Comparison of ENCODE assay signal across 12 mouse cellular contexts in the genomic region with DNA sequence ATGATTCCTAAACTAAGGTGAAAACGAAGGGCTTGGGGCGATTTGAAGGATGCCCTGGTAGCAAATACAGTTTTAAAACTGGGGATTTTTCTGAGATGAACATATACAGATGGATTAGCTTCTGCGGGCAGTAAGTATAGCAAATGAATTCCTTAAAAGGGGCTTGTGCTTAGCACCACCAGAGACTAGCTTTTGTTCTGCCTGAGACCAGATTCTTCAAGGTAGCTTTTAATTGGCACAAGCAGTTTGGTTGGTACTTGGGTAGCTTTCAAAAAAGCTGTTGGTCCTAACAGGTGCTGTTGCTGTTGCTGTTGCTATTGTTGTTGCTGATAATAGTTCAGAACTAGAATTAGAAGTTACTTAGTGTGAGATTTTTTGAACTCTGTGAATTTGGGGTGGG.
DNase-seq lines count a peak whose midpoint lies in the region; ATAC-seq and TF ChIP-seq lines count a peak whose summit lies in the region.
"Had no signal": no experiment of that assay in that cellular context is flagged by ENCODE, and none has a peak within 500 bp of the region (broad histone marks: within the 10 kb centered on the region; RNA-seq: fewer than 3 reads in every experiment).

No protein-coding gene starts in this region.

- no peaks in the 10 kb centered on the region for H3K27me3 ChIP-seq in heart, postnatal 0 days (ENCODE audit: control insufficient read depth, insufficient read depth, low read length)
- H3K27me3 ChIP-seq in heart, embryonic 10.5 days (ENCODE audit: insufficient read depth, poor library complexity, severe bottlenecking): no peaks in the 10 kb centered on the region
- no peaks in the 10 kb centered on the region for H3K27me3 ChIP-seq in lung, embryonic 15.5 days
- H3K27me3 ChIP-seq in forebrain, embryonic 14.5 days (replicated peaks; ENCODE audit: control insufficient read depth, insufficient read depth, low read length): no peaks in the 10 kb centered on the region
- no peaks in the 10 kb centered on the region for H3K27me3 ChIP-seq in intestine, embryonic 16.5 days (replicated peaks; ENCODE audit: control insufficient read depth, insufficient read depth, low read length)
- H3K27me3 ChIP-seq: Patski had no signal

- peak overlapping the region; percentile 44; the same call in 1 of the 2 replicates for H3K27ac ChIP-seq in heart, postnatal 0 days (ENCODE audit: low read depth)
- H3K27ac ChIP-seq in heart, embryonic 10.5 days: no peak overlapping the region
- peak overlapping the region; percentile 81 for H3K27ac ChIP-seq in lung, embryonic 15.5 days
- H3K27ac ChIP-seq in forebrain, embryonic 14.5 days (ENCODE audit: low read depth, low read length): peak overlapping the region; percentile 74; the same call in 1 of the 2 replicates
- peak overlapping the region; percentile 59 for H3K27ac ChIP-seq in intestine, embryonic 16.5 days (ENCODE audit: low read length)
- H3K27ac ChIP-seq: embryonic facial prominence, embryonic 10.5 days had no signal

- H3K9me3 ChIP-seq in heart, postnatal 0 days (replicated peaks; ENCODE audit: control insufficient read depth, low read length): no peaks in the 10 kb centered on the region
- H3K9me3 ChIP-seq in heart, embryonic 10.5 days: no peaks in the 10 kb centered on the region
- H3K9me3 ChIP-seq in lung, embryonic 15.5 days: no peaks in the 10 kb centered on the region
- H3K9me3 ChIP-seq in forebrain, embryonic 14.5 days (replicated peaks; ENCODE audit: control insufficient read depth, low read length): no peaks in the 10 kb centered on the region
- H3K9me3 ChIP-seq in intestine, embryonic 16.5 days (ENCODE audit: control insufficient read depth, low read length): no peaks in the 10 kb centered on the region
- H3K9me3 ChIP-seq: embryonic facial prominence, embryonic 10.5 days had no signal

- no peak for ATAC-seq in heart, postnatal 0 days (ENCODE audit: insufficient read depth, low read depth)
- no peak for ATAC-seq in lung, embryonic 15.5 days (ENCODE audit: borderline replicate concordance, extremely low read depth, low FRiP score, low TSS enrichment)
- no peak for ATAC-seq in forebrain, embryonic 14.5 days
- no peak for ATAC-seq in intestine, embryonic 16.5 days
- ATAC-seq: Patski had no signal

- H3K4me1 ChIP-seq in heart, postnatal 0 days (ENCODE audit: control insufficient read depth, insufficient read depth): peaks cover 37% of the 10 kb centered on the region
- H3K4me1 ChIP-seq in heart, embryonic 10.5 days: peaks cover 6% of the 10 kb centered on the region
- H3K4me1 ChIP-seq in lung, embryonic 15.5 days: peaks cover 40% of the 10 kb centered on the region
- peaks cover 55% of the 10 kb centered on the region for H3K4me1 ChIP-seq in forebrain, embryonic 14.5 days (ENCODE audit: control insufficient read depth, insufficient read depth, low read length)
- peaks cover 23% of the 10 kb centered on the region for H3K4me1 ChIP-seq in intestine, embryonic 16.5 days (ENCODE audit: control insufficient read depth, insufficient read depth, low read length)

- no peak overlapping the region for H3K4me3 ChIP-seq in heart, postnatal 0 days (ENCODE audit: low read depth, low read length)
- H3K4me3 ChIP-seq in heart, embryonic 10.5 days: no peak overlapping the region
- no peak overlapping the region for H3K4me3 ChIP-seq in lung, embryonic 15.5 days
- H3K4me3 ChIP-seq in forebrain, embryonic 14.5 days (ENCODE audit: low read depth, low read length): no peak overlapping the region
- no peak overlapping the region for H3K4me3 ChIP-seq in intestine, embryonic 16.5 days (ENCODE audit: low read length)
- H3K4me3 ChIP-seq: embryonic facial prominence, embryonic 10.5 days; myocyte had no signal

- no peaks in the 10 kb centered on the region for H3K36me3 ChIP-seq in heart, postnatal 0 days (replicated peaks; ENCODE audit: control insufficient read depth, insufficient read depth, low read length)
- no peaks in the 10 kb centered on the region for H3K36me3 ChIP-seq in heart, embryonic 10.5 days
- H3K36me3 ChIP-seq in lung, embryonic 15.5 days: no peaks in the 10 kb centered on the region
- no peaks in the 10 kb centered on the region for H3K36me3 ChIP-seq in forebrain, embryonic 14.5 days (ENCODE audit: control insufficient read depth, insufficient read depth, low read length)
- no peaks in the 10 kb centered on the region for H3K36me3 ChIP-seq in intestine, embryonic 16.5 days (ENCODE audit: control insufficient read depth, insufficient read depth, low read length)
- H3K36me3 ChIP-seq: embryonic facial prominence, embryonic 10.5 days had no signal

- no peak overlapping the region for H3K9ac ChIP-seq in heart, postnatal 0 days (replicated peaks; ENCODE audit: low read depth, low read length)
- H3K9ac ChIP-seq in lung, embryonic 15.5 days: no peak overlapping the region
- no peak overlapping the region for H3K9ac ChIP-seq in forebrain, embryonic 14.5 days (ENCODE audit: low read length)
- no peak overlapping the region for H3K9ac ChIP-seq in intestine, embryonic 16.5 days (ENCODE audit: low read depth, low read length)

- TF ChIP-seq EP300 in heart, postnatal 0 days (IDR thresholded peaks at IDR 0.05; ENCODE audit: low read depth): no peak

- H3K4me2 ChIP-seq in heart, postnatal 0 days (ENCODE audit: low read depth, low read length): no peak overlapping the region
- H3K4me2 ChIP-seq in lung, embryonic 15.5 days: peak overlapping the region; percentile 38; the same call in 1 of the 2 replicates
- peak overlapping the region; percentile 11; the same call in 1 of the 2 replicates for H3K4me2 ChIP-seq in forebrain, embryonic 14.5 days (ENCODE audit: low read length)
- H3K4me2 ChIP-seq in intestine, embryonic 16.5 days (ENCODE audit: low read depth, low read length): no peak overlapping the region

- WGBS in heart, postnatal 0 days: 81% methylated on average over 3 of the region's 3 CpGs
- 88% methylated on average over 3 of the region's 3 CpGs for WGBS in heart, embryonic 10.5 days
- 63% methylated on average over 3 of the region's 3 CpGs for WGBS in lung, embryonic 15.5 days
- 24% methylated on average over 3 of the region's 3 CpGs for WGBS in forebrain, embryonic 14.5 days
- 67% methylated on average over 3 of the region's 3 CpGs for WGBS in intestine, embryonic 16.5 days

- no peak for TF ChIP-seq CTCF in heart, postnatal 0 days (IDR thresholded peaks at IDR 0.05; ENCODE audit: low read depth)

- no peak for DNase-seq in heart, postnatal 0 days (ENCODE audit: low spot score)
- DNase-seq in heart, embryonic 10.5 days (ENCODE audit: low spot score): no peak
- no peak for DNase-seq in lung, postnatal 25 days (ENCODE audit: low spot score)
- DNase-seq in forebrain, embryonic 14.5 days (ENCODE audit: low spot score): peak; percentile 58
- DNase-seq in cerebellum, postnatal 4 days (ENCODE audit: low spot score in 2 of 2): no peak
- DNase-seq in spleen, adult 12 weeks (ENCODE audit: low spot score): no peak
- DNase-seq: kidney, adult 11 months had no signal

Comparison
In these comparisons a context has a peak if more than half of its experiments do, and no peak if none do; other contexts are left out.
1. H3K4me2 ChIP-seq: peak in lung, embryonic 15.5 days (single experiment) and forebrain, embryonic 14.5 days (single experiment); none in heart, postnatal 0 days (single experiment) and intestine, embryonic 16.5 days (single experiment).